Mouse (Mus musculus) brain, embryonic 14.5 days (tissue): ENCODE measurements around the gene Unc5c.

ENCODE experiments used
- CTCF ChIP-seq: fragments of 200-500 bp; IDR thresholded peaks from 2 replicates; pipeline ENCODE4 v1.5.1; 2012; ENCODE audit warnings: inconsistent platforms, mild to moderate bottlenecking, moderate library complexity, borderline replicate concordance; ENCODE audit not compliant: insufficient read depth, insufficient read length; ENCODE audit errors: extremely low read depth
- POLR2A ChIP-seq: fragments of 200-500 bp; IDR thresholded peaks from 2 replicates; pipeline ENCODE4 v1.6.1; 2012; ENCODE audit warnings: mild to moderate bottlenecking, inconsistent platforms, borderline replicate concordance; ENCODE audit not compliant: poor library complexity, insufficient read depth, insufficient read length, severe bottlenecking; ENCODE audit errors: extremely low read depth

GRCm38 (mm10) chr3:141884190-141884589, 419.2 kb downstream of the Unc5c start:
- TF ChIP-seq POLR2A: no peak
- no peak for TF ChIP-seq CTCF
